ENCODE assay signal across 10 mouse cellular contexts in the genomic region with DNA sequence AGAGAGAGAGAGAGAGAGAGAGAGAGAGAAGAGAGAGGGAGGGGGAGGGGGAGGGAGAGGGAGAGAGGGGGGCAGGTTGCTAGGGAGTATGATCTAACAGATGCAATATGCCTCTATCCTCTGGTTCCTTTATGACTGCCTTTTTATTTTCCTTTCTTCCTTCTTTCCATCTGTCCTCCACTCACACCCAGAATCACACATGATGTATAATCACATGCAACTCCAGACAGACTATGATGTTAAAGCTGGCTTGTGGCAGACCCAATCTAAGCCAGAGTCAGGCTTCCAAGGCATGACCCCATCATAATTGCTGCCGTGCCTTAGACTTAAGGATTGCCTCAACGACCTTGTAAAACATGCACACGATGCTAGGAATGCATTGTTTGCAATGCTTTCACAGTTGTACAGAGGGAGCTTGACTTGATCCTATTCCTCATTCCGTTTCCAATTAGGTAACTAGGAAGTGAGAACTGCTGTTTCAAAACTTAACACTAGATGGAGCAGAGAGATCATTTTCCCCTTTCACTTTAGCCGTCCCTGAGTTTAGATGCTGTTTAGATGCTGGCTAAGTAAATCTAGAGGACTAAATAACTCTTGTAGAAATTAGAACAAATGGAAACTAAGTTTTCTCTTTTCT. TPM values are rescaled to one million over a fixed set of nuclear protein-coding genes. Genes with fewer than 3 reads are reported as not detected.
A peak's percentile ranks its signal among the peaks of the same experiment; 100 is the strongest.
DNase-seq lines count a peak whose midpoint lies in the region; ATAC-seq and TF ChIP-seq lines count a peak whose summit lies in the region.
"Had no signal": no experiment of that assay in that cellular context is flagged by ENCODE, and none has a peak within 500 bp of the region (broad histone marks: within the 10 kb centered on the region; RNA-seq: fewer than 3 reads in every experiment).

No protein-coding gene starts in this region.

- TF ChIP-seq CTCF in MEL (IDR thresholded peaks at IDR 0.05 in 2 of 3, conservative IDR thresholded peaks at IDR 0.05 in 1 of 3; ENCODE audit: control insufficient read depth in 1 of 3, insufficient read depth in 1 of 3, low read depth in 2 of 3, low read length in 3 of 3, poor library complexity in 1 of 3, severe bottlenecking in 1 of 3): peak in 1 of 3 experiments; percentile 42; a peak in 2 of 6 replicates
- peak; percentile 42 for TF ChIP-seq CTCF in cortical plate, adult 2 months (IDR thresholded peaks at IDR 0.05; ENCODE audit: extremely low read depth, insufficient read depth, low read length)
- no peak for TF ChIP-seq CTCF in thymus, adult 2 months (IDR thresholded peaks at IDR 0.05; ENCODE audit: borderline replicate concordance, control insufficient read depth, extremely low read depth, insufficient read depth, low read length, poor library complexity)

- no peak for TF ChIP-seq EP300 in MEL (IDR thresholded peaks at IDR 0.05; ENCODE audit: low read depth in 1 of 2, low read length in 2 of 2)

- H3K4me3 ChIP-seq in MEL (ENCODE audit: control insufficient read depth in 1 of 2, insufficient read depth in 1 of 2, low read depth in 2 of 2, low read length in 2 of 2): no peak overlapping the region
- H3K4me3 ChIP-seq in cortical plate, adult 2 months (ENCODE audit: insufficient read depth, low read length): no peak overlapping the region
- H3K4me3 ChIP-seq in limb, embryonic 13.5 days: no peak overlapping the region
- no peak overlapping the region for H3K4me3 ChIP-seq in thymus, adult 2 months (ENCODE audit: control insufficient read depth, insufficient read depth, low read length)
- H3K4me3 ChIP-seq: erythroblast, embryonic 14.5 days had no signal

- DNase-seq in layer of hippocampus, adult 11-12 months (ENCODE audit: low spot score): peak; percentile 48
- DNase-seq in layer of hippocampus, postnatal 25 days (ENCODE audit: extremely low spot score in 1 of 2, low spot score in 1 of 2): no peak
- DNase-seq in MEL (ENCODE audit: low read depth, low spot score): peak; percentile 8
- DNase-seq in urinary bladder, adult 18-20 months (ENCODE audit: low spot score in 2 of 2): no peak
- DNase-seq in thymus, adult 2 months: no peak

- WGBS in limb, embryonic 13.5 days: 5% methylated on average over 5 of the region's 5 CpGs
- 9% methylated on average over 5 of the region's 5 CpGs for WGBS in thymus, adult 2 months

- peak; percentile 31 for TF ChIP-seq RAD21 in MEL (IDR thresholded peaks at IDR 0.05; ENCODE audit: low read depth, low read length)

- no peaks in the 10 kb centered on the region for H3K79me2 ChIP-seq in MEL (ENCODE audit: control insufficient read depth, insufficient read depth, low read length, poor library complexity)

- no peak overlapping the region for H3K27ac ChIP-seq in MEL (ENCODE audit: control insufficient read depth, low read depth, low read length)
- H3K27ac ChIP-seq in cortical plate, adult 2 months (ENCODE audit: insufficient read depth, low read length): no peak overlapping the region
- no peak overlapping the region for H3K27ac ChIP-seq in limb, embryonic 13.5 days
- H3K27ac ChIP-seq in thymus, adult 2 months (ENCODE audit: control insufficient read depth, insufficient read depth, low read length): no peak overlapping the region

- no peaks in the 10 kb centered on the region for H3K36me3 ChIP-seq in MEL (ENCODE audit: control insufficient read depth in 1 of 2, insufficient read depth in 2 of 2, low read length in 2 of 2)
- H3K36me3 ChIP-seq in limb, embryonic 13.5 days: no peaks in the 10 kb centered on the region
- no peaks in the 10 kb centered on the region for H3K36me3 ChIP-seq in thymus, adult 2 months (ENCODE audit: control insufficient read depth, insufficient read depth, low read length)

- H3K9ac ChIP-seq in MEL (ENCODE audit: control insufficient read depth, low read depth, low read length, poor library complexity, severe bottlenecking): no peak overlapping the region
- H3K9ac ChIP-seq in limb, embryonic 13.5 days: no peak overlapping the region

- no peaks in the 10 kb centered on the region for H3K4me1 ChIP-seq in MEL (ENCODE audit: control insufficient read depth in 1 of 2, insufficient read depth in 2 of 2, low read length in 2 of 2)
- peaks cover 2% of the 10 kb centered on the region; the same call in 1 of the 2 replicates for H3K4me1 ChIP-seq in cortical plate, adult 2 months (ENCODE audit: control insufficient read depth, insufficient read depth, low read length)
- H3K4me1 ChIP-seq in limb, embryonic 13.5 days: 0 out of 2 replicates have a peak, but pooled peaks cover 2% of the 10 kb centered on the region
- H3K4me1 ChIP-seq in thymus, adult 2 months (replicated peaks; ENCODE audit: control insufficient read depth, insufficient read depth, low read length): no peaks in the 10 kb centered on the region

- TF ChIP-seq POLR2A in MEL (IDR thresholded peaks at IDR 0.05; ENCODE audit: control insufficient read depth in 1 of 2, insufficient read depth in 1 of 2, low read depth in 1 of 2, low read length in 2 of 2, poor library complexity in 1 of 2): no peak
- no peak for TF ChIP-seq POLR2A in cortical plate, adult 2 months (IDR thresholded peaks at IDR 0.05; ENCODE audit: extremely low read depth, insufficient read depth, low read length)
- no peak for TF ChIP-seq POLR2A in thymus, adult 2 months (IDR thresholded peaks at IDR 0.05; ENCODE audit: control insufficient read depth, extremely low read depth, insufficient read depth, low read length, poor library complexity)

- no peaks in the 10 kb centered on the region for H3K9me3 ChIP-seq in MEL (replicated peaks; ENCODE audit: insufficient read depth, low read length)
- H3K9me3 ChIP-seq in limb, embryonic 13.5 days: no peaks in the 10 kb centered on the region; the same call in 1 of the 2 replicates

- no peaks in the 10 kb centered on the region for H3K27me3 ChIP-seq in MEL (ENCODE audit: control insufficient read depth in 1 of 2, insufficient read depth in 2 of 2, low read length in 2 of 2)
- no peaks in the 10 kb centered on the region for H3K27me3 ChIP-seq in limb, embryonic 13.5 days
- no peaks in the 10 kb centered on the region for H3K27me3 ChIP-seq in thymus, adult 2 months (ENCODE audit: control insufficient read depth, insufficient read depth, low read length)

- no peak for ATAC-seq in limb, embryonic 13.5 days (ENCODE audit: low FRiP score, low read depth)
- ATAC-seq in inflammation-experienced regulatory T-cells, adult 6 months: no peak

- 0 out of 2 replicates have a peak overlapping the region, but pooled peaks have one; percentile 30 for H3K4me2 ChIP-seq in limb, embryonic 13.5 days (replicated peaks)

TF ChIP-seq in MEL, 35 proteins besides CTCF, POLR2A, EP300 and RAD21:
- TF ChIP-seq NELFE (IDR thresholded peaks at IDR 0.05; ENCODE audit: low read depth, low read length) (no peak), TAL1 (IDR thresholded peaks at IDR 0.05; ENCODE audit: low read length) (no peak), SMC3 (IDR thresholded peaks at IDR 0.05; ENCODE audit: low read depth, low read length) (peak; percentile 38; the same call in 1 of the 2 replicates)

RNA-seq across cellular contexts. Expression of a gene that starts 28.1 kb away (rescaled TPM):
- 10 to 100 TPM in 1 of 2 experiments, 1 to 10 TPM in 1; 9.8 to 12.5 TPM for total RNA-seq in layer of hippocampus, postnatal 25 days (2021)
- total RNA-seq in MEL (2012; rRNA removed): not detected in 2 replicates
- polyA plus RNA-seq in MEL (2012; ENCODE audit: insufficient read depth in 1 of 2, insufficient read length in 2 of 2, low read depth in 1 of 2, low replicate concordance in 2 of 2, missing spikeins in 1 of 2): under 1 TPM in 1 of 2 experiments, not detected in 1; 0.15 TPM
- 11.1 and 11.5 TPM in 2 replicates for polyA plus RNA-seq in cortical plate, adult 2 months (2012; rRNA removed)
- 0.66 and 1.4 TPM in 2 replicates for polyA plus RNA-seq in limb, embryonic 13.5 days (2015; fragmentation: Nextera tagmentation; extraction: Ambion mirVana)
- polyA plus RNA-seq in thymus, adult 2 months (2012; rRNA removed): 2.0 and 2.4 TPM in 2 replicates
- 1 to 10 TPM in 1 of 3 experiments, under 1 TPM in 2; 0.17 to 1.1 (median 0.39) TPM for polyA plus RNA-seq in inflammation-experienced regulatory T-cells, adult 6 months (2017; shearing (Covaris generic))
- polyA plus RNA-seq: erythroblast, embryonic 14.5 days had no signal

RNA-seq across cellular contexts. Expression of a gene that starts 56.9 kb away (rescaled TPM):
- total RNA-seq in layer of hippocampus, postnatal 25 days (2021): 10 to 100 TPM; 12.8 to 13.6 TPM
- total RNA-seq in MEL (2012; rRNA removed): not detected in 2 replicates
- not detected for polyA plus RNA-seq in MEL (2012; ENCODE audit: insufficient read depth in 1 of 2, insufficient read length in 2 of 2, low read depth in 1 of 2, low replicate concordance in 2 of 2, missing spikeins in 1 of 2)
- polyA plus RNA-seq in cortical plate, adult 2 months (2012; rRNA removed): 16.4 and 17.0 TPM in 2 replicates
- polyA plus RNA-seq in limb, embryonic 13.5 days (2015; fragmentation: Nextera tagmentation; extraction: Ambion mirVana): 10.9 and 12.1 TPM in 2 replicates
- 1.6 and 1.7 TPM in 2 replicates for polyA plus RNA-seq in thymus, adult 2 months (2012; rRNA removed)
- not detected for polyA plus RNA-seq in inflammation-experienced regulatory T-cells, adult 6 months (2017; shearing (Covaris generic))
- total RNA-seq: neutrophil, adult 5-6 weeks had no signal

Comparison
In these comparisons a context has a peak if more than half of its experiments do, and no peak if none do; other contexts are left out.
1. DNase-seq: peak in layer of hippocampus, adult 11-12 months (single experiment) and MEL (single experiment); none in layer of hippocampus, postnatal 25 days (0 of 2), urinary bladder, adult 18-20 months (0 of 2) and thymus, adult 2 months (single experiment).